Mouse (Mus musculus) midbrain, embryonic 14.5 days (tissue): ENCODE measurements around the gene Sfxn1. TPM values are rescaled to one million over a fixed set of nuclear protein-coding genes. Genes with fewer than 3 reads are reported as not detected.

Source experiments
- ATAC-seq: fragments of 200-750 bp; cut with Nextera tagmentation; 2 replicates; pipeline ENCODE4 v1.8.0; 2017; ENCODE audit warnings: moderate number of reproducible peaks, moderate library complexity; ENCODE audit not compliant: low FRiP score, low TSS enrichment
- DNase-seq: peaks from one replicate; pipeline ENCODE4 v3.0.0-alpha.2; 2015
- H3K27ac ChIP-seq: fragments of 300-500 bp; sonication (generic); replicated peaks from 2 replicates; pipeline ENCODE4 v1.5.1; 2014; ENCODE audit warnings: mild to moderate bottlenecking, low read depth, low read length, moderate library complexity
- H3K27me3 ChIP-seq: fragments of 300-500 bp; sonication (generic); 2 replicates; pipeline ENCODE4 v1.6.1; 2014; ENCODE audit warnings: low read length, control low read depth, mixed read lengths; ENCODE audit not compliant: control insufficient read depth, insufficient read depth
- H3K36me3 ChIP-seq: fragments of 300-500 bp; sonication (generic); 2 replicates; pipeline ENCODE4 v1.6.1; 2014; ENCODE audit warnings: low read length, control low read depth; ENCODE audit not compliant: control insufficient read depth, insufficient read depth
- H3K4me1 ChIP-seq: fragments of 300-500 bp; sonication (generic); 2 replicates; pipeline ENCODE4 v1.6.1; 2014; ENCODE audit warnings: mild to moderate bottlenecking, antibody characterized with exemption, low read length, control low read depth; ENCODE audit not compliant: control insufficient read depth, insufficient read depth
- H3K4me2 ChIP-seq: fragments of 300-500 bp; sonication (generic); 2 replicates; pipeline ENCODE4 v1.6.1; 2014; ENCODE audit warnings: mild to moderate bottlenecking, low read length, moderate library complexity
- H3K4me3 ChIP-seq: fragments of 300-500 bp; sonication (generic); replicated peaks from 2 replicates; pipeline ENCODE4 v1.5.1; 2014; ENCODE audit warnings: low read depth, low read length
- H3K9ac ChIP-seq: fragments of 300-500 bp; sonication (generic); replicated peaks from 2 replicates; pipeline ENCODE4 v1.6.1; 2014; ENCODE audit warnings: mild to moderate bottlenecking, low read length, moderate library complexity
- H3K9me3 ChIP-seq: fragments of 300-500 bp; sonication (generic); 2 replicates; pipeline ENCODE4 v1.6.1; 2016; ENCODE audit warnings: low read length, control low read depth, mixed read lengths; ENCODE audit not compliant: control insufficient read depth
- WGBS: fragments of 180-500 bp; shearing (Covaris S2); extraction: QIAGEN DNeasy Blood & Tissue Kit; methylation state at CpG from one replicate; pipeline ENCODE4 v1.1.7; 2014; 5-methylcytosine and 5-hydroxymethylcytosine counted together
- polyA plus RNA-seq: library from polyadenylated mRNA; unstranded; fragments of >200 nt; fragmentation: Nextera tagmentation; extraction: Ambion mirVana; gene quantifications from 2 replicates; pipeline ENCODE4 v1.2.1, GENCODE M21; 2014

Sfxn1 gene
- polyA plus RNA-seq, 1 experiment from 2014 or later: 107 TPM

DNA sequence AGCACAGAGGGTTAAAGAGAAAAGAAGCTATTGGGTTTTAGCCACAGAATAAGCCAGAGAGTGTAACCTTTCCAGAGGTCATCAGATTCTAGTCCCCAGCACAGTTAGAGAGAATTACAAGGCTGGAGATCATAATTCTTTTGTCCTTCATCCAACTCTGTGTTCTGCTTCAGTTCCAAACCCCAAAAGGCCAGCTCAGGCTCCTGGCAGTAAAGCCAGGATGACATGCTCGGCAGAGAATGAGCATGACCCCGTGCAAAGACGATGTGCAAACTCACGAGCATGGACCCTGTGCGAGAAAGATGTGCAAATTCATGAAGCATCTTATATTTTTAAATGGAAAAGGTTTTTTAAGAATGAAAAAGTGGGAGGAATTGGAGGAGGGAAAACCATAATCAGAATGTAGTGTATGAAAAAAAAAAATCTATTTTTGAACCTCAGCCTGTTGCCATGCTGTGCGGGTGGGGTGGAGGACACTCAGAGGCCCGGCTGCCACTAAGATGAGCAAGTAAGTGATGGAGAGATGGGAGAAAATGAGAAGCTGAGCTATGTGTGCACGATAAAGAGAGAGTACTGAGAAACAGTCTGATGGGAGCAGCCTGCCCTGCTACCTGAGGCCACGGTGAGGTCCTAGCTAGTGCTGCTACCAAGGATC, 66.2 kb downstream of the Sfxn1 start:
- Histone ChIP-seq H3K4me2 (no peak overlapping the region), H3K27ac (no peak overlapping the region), H3K9ac (no peak overlapping the region), H3K36me3 (no peaks in the 10 kb centered on the region), H3K4me1 (no peaks in the 10 kb centered on the region), H3K4me3 (no peak overlapping the region), H3K9me3 (no peaks in the 10 kb centered on the region), H3K27me3 (no peaks in the 10 kb centered on the region)
- ATAC-seq: no peak
- no peak for DNase-seq
- WGBS: 66% methylated on average over 9 of the region's 9 CpGs

DNA sequence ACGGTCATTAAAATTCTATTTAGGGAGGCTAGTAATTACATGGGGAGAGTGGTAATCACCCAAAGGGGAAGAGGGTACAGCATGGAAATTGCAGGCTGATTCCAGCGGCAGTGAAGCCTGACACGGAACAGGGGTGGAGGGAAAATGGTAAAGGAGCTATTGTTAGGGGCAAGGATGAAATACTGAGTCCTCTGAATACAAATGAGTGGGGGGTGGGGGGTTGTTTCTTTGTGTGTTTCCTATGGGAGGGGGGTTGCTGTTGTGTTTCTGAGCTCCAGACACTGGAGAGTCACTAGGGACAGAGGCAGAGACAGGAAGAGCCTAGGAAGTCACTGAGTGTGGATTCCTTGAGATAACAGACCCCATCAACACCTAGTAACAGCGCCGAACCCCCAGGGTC, 72.1 kb downstream of the Sfxn1 start:
- 23% methylated on average over 5 of the region's 5 CpGs for WGBS
- ATAC-seq (no peak), DNase-seq (peak; percentile 54)
- peak overlapping the region; percentile 41; the same call in 1 of the 2 replicates for H3K27ac ChIP-seq
- peaks cover 13% of the 10 kb centered on the region; the same call in 1 of the 2 replicates for H3K4me1 ChIP-seq
- peak overlapping the region; percentile 12; the same call in 1 of the 2 replicates for H3K4me2 ChIP-seq
- H3K9ac ChIP-seq: 0 out of 2 replicates have a peak overlapping the region, but pooled peaks have one; percentile 16
- no peaks in the 10 kb centered on the region for H3K36me3 ChIP-seq
- H3K4me3 ChIP-seq: no peak overlapping the region
- H3K27me3 ChIP-seq: no peaks in the 10 kb centered on the region
- no peaks in the 10 kb centered on the region for H3K9me3 ChIP-seq

DNA sequence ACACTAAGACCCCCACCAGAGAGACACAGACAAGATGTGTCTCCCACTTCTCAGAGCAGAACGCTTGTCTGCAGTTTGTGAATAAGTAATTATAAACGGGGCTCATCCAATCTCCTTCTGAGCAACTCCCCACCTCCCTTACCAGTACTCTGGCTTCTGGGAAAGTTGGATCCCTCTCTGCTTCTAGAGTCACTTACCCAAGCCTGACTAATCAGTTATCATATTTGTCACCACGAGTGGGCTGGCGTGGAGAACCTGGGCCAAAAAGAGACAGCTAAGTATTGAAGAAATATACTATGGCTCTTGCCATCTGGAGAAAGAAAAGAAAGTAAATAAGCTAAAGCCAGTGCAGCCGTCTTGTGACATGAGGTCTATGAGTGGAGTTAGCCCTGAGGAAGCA, 73.0 kb downstream of the Sfxn1 start:
- H3K36me3 ChIP-seq: no peaks in the 10 kb centered on the region
- WGBS: 52% methylated on average over 5 of the region's 5 CpGs
- 0 out of 2 replicates have a peak overlapping the region, but pooled peaks have one; percentile 41 for H3K27ac ChIP-seq
- ATAC-seq: no peak
- peaks cover 13% of the 10 kb centered on the region; the same call in 1 of the 2 replicates for H3K4me1 ChIP-seq
- no peak for DNase-seq
- H3K27me3 ChIP-seq: no peaks in the 10 kb centered on the region
- H3K4me2 ChIP-seq: no peak overlapping the region
- no peak overlapping the region for H3K9ac ChIP-seq
- no peaks in the 10 kb centered on the region for H3K9me3 ChIP-seq
- H3K4me3 ChIP-seq: no peak overlapping the region

DNA sequence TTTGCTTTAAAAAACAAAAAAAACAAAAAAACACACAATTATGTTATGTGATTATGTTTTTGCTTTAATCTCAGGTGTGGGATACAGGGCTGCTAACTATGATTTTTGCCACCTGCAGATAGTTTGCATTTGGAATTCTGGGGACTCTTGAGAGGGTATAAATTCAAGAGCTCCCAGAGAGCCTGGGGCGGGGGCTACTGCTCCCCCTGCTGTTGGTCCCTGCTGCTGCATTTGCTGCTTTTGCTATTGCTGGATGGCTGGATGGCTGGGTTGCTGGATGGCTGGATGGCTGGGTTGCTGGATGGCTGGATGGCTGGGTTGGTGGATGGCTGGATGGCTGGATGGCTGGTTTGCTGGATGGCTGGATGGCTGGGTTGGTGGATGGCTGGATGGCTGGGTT, 75.7 kb downstream of the Sfxn1 start:
- Histone ChIP-seq H3K4me3 (no peak overlapping the region), H3K4me2 (no peak overlapping the region), H3K36me3 (no peaks in the 10 kb centered on the region), H3K9ac (no peak overlapping the region), H3K27ac (no peak overlapping the region), H3K9me3 (no peaks in the 10 kb centered on the region), H3K4me1 (peaks cover 13% of the 10 kb centered on the region; the same call in 1 of the 2 replicates), H3K27me3 (no peaks in the 10 kb centered on the region)
- 84% methylated on average over 1 of the region's 1 CpGs for WGBS
- ATAC-seq (no peak), DNase-seq (no peak)

DNA sequence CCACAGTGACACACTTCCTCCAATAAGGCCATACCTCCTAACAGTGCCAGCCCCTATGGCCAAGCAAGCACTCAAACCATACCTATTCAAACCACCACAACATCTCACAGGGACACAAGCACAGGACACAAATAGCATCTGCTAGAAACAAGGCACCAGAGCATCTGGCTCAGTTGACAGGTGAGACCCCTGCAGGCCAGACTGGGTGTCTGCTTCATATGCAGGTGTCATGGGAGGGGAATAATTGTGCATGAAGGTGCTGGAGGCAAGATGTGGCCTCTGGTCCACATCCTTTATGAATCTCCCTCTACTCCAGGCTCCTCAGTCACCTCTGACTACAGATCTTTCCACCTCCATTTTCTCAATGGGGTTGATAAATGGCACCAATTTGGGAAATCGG, 80.8 kb downstream of the Sfxn1 start:
- Histone ChIP-seq H3K4me2 (no peak overlapping the region), H3K9ac (no peak overlapping the region), H3K4me1 (no peaks in the 10 kb centered on the region), H3K36me3 (no peaks in the 10 kb centered on the region), H3K27ac (no peak overlapping the region), H3K4me3 (no peak overlapping the region), H3K9me3 (no peaks in the 10 kb centered on the region), H3K27me3 (no peaks in the 10 kb centered on the region)
- ATAC-seq (no peak), DNase-seq (no peak)
- WGBS: 86% methylated on average over 1 of the region's 1 CpGs

DNA sequence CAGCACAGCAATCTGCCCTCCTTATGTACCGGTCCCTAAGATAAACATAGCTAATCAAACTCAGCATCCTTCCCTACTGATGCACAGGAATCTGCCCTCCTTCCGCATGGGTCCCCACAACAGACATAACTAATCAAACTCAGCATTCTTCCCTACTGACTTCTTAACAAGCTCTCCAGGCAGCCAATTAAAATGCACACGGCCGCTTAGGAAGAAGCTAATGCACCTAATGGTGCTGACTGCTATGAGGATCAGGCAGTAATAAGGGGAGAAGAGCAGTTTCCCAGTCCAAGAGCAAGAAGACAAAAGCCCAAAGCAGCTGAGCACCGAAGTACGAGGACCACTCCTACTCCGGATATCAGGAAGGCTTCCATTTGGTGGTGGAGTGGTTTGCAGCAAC, 81.2 kb downstream of the Sfxn1 start:
- DNase-seq (peak; percentile 39), ATAC-seq (no peak)
- Histone ChIP-seq H3K4me2 (no peak overlapping the region), H3K27ac (no peak overlapping the region), H3K4me1 (no peaks in the 10 kb centered on the region), H3K9me3 (no peaks in the 10 kb centered on the region), H3K36me3 (no peaks in the 10 kb centered on the region), H3K9ac (no peak overlapping the region), H3K27me3 (no peaks in the 10 kb centered on the region), H3K4me3 (no peak overlapping the region)
- WGBS: 60% methylated on average over 7 of the region's 7 CpGs

DNA sequence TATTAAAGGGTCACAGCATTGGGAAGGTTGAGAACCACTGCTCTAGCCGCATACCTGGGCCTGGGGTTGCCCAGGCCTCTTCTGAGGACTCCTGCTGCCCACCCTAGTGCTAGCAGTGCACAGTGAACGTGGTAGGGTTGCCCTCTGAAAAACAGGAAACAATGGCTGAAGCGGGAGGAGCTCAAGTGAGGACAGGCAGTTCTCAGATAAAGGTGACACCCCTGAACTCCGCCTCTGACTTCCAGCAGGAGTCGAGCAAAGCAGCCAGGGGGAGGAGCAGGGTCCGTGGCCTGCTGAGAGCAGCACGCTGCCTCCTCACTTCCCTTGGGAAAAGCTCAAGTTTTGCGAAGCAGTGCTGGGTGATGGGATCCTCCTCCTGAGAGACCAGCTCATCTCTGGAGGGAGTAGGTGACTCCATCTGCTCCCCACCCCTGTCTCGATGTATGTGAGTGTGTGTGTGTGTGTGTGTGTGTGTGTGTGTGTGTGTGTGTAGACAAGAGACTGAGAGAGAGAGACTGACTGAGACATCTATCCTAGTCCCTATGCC, 82.1 kb downstream of the Sfxn1 start:
- DNase-seq: no peak
- no peak overlapping the region for H3K27ac ChIP-seq
- H3K36me3 ChIP-seq: no peaks in the 10 kb centered on the region
- H3K4me2 ChIP-seq: no peak overlapping the region
- no peaks in the 10 kb centered on the region for H3K27me3 ChIP-seq
- WGBS: 24% methylated on average over 9 of the region's 9 CpGs
- no peak overlapping the region for H3K4me3 ChIP-seq
- H3K4me1 ChIP-seq: peaks cover 5% of the 10 kb centered on the region
- H3K9me3 ChIP-seq: no peaks in the 10 kb centered on the region
- no peak for ATAC-seq
- H3K9ac ChIP-seq: no peak overlapping the region

DNA sequence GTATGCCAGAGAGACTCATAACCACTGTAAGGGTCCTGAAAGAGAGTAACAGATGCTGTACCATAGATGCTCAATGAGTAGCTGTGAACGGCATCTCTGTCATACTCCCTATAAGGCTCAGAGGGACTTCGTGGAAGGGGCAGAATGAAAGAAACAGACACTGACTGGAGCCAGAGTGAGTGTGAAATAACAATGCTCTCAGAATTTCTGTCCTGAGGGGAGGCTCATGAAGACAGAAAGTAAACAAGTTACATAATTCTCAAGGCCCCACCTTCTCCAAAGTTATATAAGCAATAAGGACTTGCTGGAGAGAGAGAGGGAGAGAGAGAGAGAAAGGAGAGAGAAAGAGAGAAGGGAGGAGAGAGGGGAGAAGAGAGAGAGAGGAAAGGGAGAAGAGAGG, 84.2 kb downstream of the Sfxn1 start:
- Histone ChIP-seq H3K9ac (no peak overlapping the region), H3K36me3 (no peaks in the 10 kb centered on the region), H3K4me1 (peaks cover 13% of the 10 kb centered on the region), H3K4me3 (no peak overlapping the region), H3K4me2 (no peak overlapping the region), H3K27me3 (no peaks in the 10 kb centered on the region), H3K9me3 (no peaks in the 10 kb centered on the region), H3K27ac (no peak overlapping the region)
- DNase-seq (no peak), ATAC-seq (no peak)
- 93% methylated on average over 2 of the region's 2 CpGs for WGBS
